Mouse (Mus musculus) spleen, postnatal 10 days (tissue): ENCODE results near the gene Unc45b.

Experiments used
- DNase-seq, 2 experiments: peaks; one replicate each; pipeline ENCODE4 v3.0.0; 2021 to 2022; ENCODE audit warnings: low spot score in 2 of 2

Gene Unc45b

DNA sequence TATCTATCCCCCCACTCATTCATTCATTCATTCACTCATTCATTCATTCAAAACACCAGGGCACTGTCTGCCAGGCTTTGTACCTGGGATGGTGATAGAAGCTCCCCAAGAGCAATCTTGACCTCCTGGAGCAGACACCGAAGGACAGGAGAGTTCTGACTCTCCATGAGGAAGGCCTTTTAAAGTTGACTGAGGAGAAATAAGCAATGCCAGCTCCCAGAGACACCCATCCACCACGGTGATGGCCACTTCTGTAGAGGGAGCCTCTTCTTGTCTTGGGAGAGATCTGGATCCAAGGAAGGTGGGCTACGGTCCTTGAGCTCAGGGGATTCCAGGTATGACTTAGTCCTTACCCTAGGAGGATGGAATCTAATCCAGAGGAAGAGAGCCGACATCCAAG, at the start of gene Unc45b:
Gene Unc45b, plus strand, starts transcription at position 301 of the 400 bp plus-strand sequence.
- DNase-seq: no peak

DNA sequence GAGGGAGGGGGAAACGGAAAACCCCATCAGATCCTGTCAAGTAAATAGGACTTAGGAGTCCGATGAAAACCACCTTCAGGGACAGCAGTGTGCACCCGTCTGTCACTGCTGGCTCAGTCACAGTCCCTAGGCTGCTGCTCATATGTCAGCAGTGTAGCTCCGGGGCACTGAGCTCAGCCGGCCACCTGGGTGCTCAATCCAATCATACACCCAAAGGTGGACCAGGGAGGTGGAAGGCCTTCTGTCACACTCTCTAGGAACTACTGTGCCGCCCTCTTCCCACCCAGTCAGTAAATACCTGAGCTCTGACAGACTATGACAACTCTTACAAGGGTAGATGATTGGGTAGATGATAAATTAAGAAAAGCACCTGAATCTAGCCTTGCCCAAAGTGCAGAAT, 49.6 kb upstream of the Unc45b start:
- DNase-seq: no peak

DNA sequence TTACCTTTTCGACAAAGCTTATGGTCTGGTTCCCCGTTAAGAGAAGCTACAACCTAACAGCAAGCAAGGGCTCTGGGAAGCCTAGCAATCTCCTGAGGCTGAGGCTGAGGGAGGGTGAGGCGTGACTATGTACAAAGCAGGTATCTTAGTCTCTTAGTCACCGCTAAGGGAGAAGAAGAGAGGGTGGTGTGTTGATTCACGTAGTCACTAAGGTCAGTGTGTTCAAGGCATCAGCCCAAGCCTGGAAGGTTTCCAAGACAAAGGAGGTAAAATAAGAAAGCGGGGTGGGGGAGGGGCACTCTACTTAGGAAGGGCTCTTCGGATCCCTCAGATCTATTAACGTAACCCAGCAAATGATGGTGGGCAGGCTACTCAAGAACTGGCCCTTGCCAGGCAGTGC, 48.8 kb upstream of the Unc45b start:
- DNase-seq: no peak

DNA sequence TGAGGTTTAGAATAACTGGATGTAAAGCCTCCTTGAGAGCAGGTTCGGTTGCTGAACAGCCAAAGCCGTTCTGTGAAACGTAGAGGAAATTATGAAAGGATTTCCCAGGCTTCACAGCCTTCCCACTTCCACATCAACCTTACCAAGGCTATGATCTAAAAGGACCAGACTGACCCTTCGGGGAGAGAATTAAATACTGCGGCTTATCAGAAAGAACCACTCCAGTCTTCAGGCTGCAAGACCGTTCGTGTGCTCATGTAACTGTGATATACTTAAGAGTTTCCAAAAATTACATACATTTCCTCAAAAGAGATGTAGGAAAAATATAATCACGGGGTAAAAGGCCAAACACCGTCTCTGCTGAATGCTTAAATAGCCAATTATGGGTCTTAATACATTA, 47.7 kb upstream of the Unc45b start:
- DNase-seq: no peak

DNA sequence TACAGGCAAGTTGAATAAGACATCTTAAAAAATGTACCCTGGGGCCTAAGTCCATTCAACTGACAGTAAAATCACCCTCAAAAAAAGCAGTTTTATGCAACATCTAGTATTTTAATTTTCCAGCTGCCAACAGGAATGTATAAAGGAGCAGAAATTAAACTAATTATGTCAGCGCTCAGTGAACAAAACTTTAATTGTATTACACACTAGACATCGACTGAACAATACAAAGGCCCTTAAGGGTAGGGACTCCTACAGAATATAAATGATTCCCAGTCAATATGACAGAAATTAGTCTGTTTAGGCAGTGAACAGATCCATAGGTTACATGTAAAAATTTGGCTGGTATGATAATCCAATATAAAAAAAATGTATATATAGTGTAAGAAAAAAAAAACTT, 47.3 kb upstream of the Unc45b start:
- DNase-seq: no peak

DNA sequence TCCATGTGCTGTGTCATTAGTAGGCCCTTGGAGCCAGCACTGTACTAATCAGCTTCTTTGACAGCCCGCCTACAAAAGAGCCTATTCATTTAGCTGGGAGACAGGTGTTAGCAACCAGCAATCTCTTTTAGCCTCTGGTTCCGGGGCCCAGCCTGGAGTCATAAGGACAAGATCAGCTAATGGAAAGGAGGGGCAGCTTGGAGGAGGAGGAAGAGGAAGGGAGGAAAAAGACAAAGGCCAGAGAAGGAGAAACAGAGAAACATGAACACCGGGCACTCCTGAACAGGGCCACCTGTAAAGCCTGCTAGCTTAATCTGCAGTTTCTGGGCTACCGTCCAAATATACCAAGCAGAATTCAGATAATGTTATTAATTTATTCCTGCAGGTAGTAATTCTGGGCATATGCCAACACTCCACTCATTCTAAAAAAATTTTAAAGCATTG, 46.8 kb upstream of the Unc45b start:
- no peak for DNase-seq

DNA sequence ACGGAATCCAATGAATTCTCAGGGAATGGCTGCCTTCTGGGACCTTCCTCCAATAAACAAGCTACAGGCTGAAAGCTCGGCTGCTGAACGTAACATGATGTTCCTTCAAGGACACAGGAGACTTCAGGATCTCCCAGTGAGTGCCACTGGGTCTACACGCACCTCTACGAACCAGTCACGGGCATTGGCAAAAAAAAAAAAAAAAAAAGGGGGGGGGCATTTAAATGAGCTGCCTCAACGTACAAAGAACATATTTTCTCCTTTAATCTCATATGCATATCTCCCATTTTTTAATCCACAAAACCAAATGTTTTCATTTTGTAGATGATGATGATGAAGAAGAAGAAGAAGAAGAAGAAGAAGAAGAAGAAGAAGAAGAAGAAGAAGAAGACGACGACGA, 44.4 kb upstream of the Unc45b start:
- no peak for DNase-seq

DNA sequence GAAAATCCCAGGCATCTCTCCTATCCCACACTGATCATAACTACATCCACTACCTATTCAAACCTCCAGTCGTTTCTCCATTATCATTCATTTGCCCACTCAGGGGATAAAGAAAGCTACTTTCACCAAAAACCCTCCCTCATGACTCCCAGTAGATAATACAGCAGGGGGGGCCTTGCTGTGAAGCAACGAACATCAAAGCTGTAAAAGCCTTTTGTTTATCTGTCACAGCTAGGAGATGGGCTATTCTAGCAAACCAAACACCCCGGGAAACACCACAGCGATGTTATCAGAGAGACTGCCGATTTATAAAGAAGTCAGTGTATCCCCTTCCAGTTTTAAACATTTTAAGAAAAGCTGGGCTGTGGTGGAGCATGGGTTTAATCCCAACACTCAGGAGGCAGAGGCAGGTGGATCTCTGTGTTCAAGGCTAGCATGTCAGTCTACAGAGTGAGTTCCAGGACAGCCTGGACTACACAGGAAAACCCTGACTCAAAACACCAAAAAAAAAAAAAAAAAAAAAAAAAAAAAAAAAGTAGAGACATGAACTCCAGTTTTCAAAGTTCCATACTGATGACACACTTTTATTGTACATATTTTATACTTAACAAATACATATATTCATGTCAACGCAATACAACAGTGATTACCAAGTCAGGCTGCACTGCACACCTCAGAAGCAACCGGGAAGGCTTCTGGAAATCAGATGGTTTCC, 43.3 kb upstream of the Unc45b start:
- DNase-seq: no peak

DNA sequence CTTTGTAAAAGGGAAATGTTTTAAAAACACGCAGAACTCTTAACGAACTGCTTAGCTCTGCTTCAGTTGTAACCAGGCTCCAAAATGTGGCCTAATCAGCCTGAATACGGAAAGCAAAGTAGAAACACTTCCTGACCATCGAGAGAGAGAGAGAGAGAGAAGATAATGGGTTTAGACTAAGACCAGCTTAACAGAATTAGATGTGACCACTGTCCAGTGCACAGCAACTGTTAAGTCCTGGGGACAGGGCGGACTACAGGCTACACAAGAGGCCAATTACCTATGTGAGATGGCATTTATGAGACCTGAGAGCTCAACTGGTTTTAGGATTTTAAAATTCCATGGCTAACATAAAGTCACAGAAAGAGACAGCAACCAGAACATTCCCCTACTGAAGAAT, 42.4 kb upstream of the Unc45b start:
- DNase-seq: no peak

DNA sequence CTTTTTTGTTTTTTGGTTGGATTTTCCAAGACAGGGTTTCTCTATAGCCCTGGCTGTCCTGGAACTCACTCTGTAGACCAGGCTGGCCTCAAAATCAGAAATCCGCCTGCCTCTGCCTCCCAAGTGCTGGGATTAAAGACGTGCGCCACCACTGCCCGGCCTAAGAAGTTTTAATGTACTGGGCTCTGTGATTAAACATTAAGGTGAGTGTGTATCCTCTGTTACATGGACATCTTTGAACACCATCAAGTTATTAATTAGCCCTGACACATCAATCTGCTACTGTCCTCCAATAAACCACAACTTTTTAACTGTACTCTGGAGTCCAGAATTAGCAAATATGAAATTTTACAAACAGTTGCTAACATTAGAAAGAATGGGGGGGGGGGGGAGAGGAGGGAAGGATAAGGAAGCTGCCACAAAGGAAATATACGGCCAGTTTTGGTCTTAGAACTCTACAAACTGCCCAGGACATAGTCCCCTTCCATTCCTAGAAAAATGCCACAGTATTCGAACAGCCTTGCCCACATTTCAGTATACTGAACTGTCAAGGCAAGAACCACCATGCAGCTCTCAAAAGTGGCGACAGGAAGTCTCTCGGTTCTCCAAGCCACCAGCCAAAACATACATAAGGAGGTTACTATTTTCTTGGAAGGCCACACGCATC, 40.7 kb upstream of the Unc45b start:
- DNase-seq: no peak

DNA sequence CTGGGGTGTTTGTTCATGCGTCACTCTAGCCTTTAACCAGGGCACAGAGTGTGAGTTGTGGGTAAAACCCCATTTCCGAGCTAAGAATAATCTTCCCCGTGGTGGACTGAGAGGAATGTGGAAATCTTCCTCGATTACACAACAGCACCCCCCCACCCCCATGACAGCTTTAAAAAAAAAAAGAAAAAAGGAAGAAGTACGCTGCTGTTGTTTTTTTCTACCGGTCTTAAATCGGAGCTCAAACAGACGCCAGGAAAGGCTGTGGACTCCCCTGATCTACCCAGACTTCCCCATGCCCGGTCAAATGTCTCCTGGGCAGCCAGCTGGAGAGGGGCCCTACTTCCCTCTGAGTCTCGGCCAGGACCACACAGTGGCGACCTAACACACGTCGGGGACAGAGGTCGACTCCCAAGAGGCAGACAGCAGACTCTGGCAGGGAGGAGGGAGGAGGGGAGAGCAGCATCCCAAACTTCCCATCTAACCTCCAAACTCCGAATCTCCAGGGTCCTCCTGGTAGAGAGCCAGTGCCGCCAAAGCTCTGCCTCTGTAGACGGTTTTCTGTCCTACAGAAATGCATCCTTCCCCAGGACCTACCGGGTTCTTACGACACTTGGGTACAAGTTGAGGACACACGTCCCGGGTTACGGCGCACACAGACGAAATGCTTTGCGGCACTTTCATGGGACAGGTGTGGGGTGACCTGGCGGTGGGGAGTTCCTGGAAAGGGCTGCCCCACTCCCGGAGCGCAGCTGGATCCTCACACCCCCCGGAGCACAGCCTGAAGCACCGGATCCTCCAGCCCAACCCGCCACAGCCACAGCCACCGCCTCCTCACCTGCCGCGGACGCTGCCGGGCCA, 39.9 kb upstream of the Unc45b start:
- peak; percentile 78 for DNase-seq

DNA sequence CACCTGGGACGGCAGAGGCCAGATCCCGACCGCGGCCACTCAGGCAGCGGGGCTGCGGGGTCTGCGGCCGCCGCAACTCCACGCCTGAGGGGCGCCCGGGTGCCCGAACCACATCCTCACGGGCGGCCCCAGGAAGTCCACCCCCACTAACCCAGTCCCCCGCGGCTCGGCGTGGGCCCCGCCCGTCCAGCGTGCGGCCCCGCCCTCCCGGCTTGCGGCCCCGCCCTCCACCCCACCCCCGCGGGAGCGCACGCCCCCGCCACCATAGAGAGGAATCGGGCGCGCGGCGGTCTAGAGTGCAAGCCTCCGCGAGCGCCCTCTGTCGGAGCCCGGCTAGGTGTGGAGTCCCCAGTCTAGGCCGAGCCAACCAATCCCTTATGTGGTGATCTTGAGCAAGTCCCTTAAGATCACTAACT, 39.3 kb upstream of the Unc45b start, which contains the start of gene Rffl:
Gene Rffl, minus strand, starts transcription at position 180 of the 416 bp plus-strand sequence.
- DNase-seq: peak; percentile 97 to 99

DNA sequence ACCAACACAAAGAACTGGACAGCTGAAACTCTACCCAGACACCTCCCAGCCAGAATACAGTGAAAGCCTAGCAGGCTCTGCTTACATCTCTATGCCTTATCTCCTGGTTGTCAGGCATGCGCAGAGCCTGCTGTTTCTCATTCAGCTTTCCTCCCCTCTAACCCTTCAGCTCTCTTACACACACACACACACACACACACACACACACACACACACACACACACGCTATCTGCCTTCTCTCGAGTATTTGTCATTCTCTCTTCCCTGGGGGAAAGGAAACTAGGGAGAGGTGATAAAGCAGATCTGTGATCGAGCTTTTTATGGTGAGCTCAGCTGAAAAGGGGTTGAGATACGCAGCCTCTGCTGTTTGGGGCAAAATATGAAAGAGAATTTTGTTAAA, 35.4 kb upstream of the Unc45b start:
- no peak for DNase-seq

DNA sequence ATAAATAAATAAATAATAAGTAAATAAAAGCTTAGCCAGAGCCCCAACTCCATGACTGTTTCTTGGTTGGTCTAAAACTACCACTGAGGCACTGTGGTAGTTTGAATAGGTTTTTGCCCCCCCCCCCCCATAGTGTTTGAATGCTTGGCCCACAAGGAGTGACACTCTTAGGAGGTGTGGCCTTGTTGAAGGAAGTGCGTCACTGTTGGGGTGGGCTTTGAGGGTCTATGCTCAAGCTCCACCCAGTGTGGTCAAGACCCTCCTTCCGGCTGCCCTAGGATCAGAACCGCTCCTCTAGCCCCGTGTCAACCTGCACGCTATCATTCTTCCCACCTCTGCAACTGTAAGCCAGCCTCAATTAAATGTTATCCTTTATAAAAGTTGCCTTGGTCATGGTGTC, 34.7 kb upstream of the Unc45b start:
- DNase-seq: no peak

DNA sequence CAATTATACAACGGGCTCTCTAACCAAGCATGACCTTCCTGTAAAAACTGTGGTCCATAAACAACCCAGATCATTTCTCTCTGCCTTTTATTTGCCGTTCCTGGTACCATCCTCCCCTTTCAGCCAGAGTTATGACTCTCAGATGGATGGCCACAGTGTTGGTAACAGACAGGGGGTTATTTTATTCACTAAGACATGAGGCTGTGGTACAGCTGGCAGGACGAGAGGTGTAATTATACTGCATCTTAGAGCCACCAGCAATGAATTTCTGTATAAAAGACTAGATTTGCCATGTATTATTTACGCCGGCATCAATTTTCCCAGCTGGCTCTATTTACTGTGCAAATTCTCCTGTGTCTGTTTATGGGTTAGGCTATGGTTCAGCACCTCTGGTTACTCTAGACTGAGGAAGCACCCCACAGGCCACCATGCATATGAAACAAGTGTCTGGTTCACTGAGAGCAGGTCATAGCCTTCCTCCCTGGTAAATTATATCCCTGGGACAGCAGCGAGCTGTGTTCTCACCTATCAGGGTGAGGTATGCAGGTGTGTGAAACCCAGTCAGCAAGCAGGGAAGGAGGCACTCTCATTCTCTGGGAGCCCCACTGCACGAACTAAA, 32.5 kb upstream of the Unc45b start:
- DNase-seq: no peak

DNA sequence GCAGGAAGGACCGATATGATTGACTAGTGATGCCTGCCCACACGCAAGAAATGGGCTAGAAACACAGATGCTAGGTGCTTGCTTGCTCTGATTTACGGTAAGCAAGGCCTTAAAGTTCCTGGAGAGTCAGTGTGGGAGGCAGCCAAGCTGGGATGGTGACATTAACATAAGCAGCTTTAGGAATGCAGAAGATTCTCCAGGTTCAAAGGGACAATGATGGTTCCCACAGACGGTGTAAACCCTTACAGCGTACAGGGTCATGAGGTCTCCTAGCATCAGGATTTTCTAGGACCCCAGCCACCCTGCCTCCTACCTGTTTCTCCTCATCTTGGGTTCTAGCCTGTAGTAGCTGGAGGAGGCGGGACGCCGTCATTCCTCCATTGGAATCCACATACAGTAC, 27.2 kb upstream of the Unc45b start:
- no peak for DNase-seq

DNA sequence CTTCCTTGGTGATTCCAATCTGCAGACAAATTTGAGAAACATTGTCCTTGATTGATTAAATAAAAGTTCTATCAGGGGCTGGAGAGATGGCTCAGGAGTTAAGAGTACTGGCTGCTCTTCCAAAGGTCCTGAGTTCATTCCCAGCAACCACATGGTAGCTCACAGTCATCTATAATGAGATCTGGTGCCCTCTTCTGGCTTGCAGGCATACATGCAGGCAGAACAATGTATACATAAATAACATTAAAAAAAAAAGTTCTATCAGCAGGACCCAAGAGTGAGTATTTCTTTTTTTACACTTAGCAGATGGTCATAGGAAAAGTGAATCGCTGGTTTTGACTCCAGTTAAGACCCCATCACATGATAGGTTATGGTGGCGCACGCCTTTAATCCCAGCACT, 23.8 kb upstream of the Unc45b start:
- no peak for DNase-seq

DNA sequence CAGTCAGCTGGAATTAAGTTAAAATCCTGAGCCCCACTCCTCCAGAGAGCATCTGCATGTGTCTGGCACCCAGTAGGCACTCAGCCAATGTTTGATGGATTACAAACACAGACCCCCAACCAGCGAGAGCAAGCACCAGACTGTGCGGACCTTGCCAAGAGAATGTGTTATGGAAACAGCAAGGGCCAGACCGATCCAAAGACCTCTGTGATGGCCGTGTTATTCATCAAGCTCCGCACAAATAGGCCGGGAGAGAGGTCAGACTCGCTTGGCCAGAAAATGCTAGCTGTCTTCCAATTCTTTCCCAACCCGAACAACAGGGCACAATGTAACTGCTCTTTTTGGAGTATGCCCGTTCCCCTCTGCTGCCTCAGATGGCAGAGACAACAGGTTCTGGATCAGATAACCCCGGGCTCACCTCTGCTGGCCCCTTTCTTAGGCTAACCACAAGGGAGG, 21.8 kb upstream of the Unc45b start:
- DNase-seq: no peak

DNA sequence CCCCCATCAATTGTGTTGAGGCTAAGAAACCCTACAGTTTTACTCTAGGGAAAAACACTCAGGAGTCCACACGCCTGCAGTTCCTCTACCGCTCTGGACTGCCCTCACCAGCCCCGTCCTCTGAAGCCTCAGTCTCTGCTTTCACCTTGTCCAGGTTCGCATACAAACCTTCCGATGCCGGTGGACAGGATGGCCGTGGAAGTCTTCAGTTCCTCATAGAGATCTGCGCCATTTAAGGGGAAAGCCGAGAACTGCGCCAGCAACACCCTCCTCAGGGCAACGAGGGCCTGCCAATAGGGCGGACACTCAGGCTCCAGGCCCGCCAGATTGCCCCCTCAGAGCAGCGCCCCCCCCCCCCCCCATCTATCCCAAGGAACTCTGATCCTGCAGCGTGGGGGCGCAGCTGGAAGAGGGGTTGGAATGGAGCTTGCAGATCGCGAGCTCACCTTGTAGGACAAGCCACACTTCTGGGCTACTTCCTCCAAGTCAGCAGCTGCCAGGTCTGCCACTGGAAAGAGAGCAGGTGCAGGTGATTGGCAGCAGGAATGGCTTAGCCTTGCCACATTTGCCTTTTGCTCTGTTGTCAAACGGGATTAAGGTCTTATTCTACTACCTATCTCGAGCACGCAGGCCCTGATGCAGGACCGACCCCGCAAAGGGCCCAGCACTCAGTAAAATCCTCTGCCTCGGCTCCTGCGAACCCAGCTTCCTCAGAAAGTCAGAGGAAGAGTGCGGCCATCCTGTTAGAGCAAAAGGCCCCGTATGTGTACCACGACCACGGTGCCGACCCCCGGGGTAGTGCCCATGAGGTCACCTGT, 20.6 kb upstream of the Unc45b start:
- peak; percentile 32 to 43 for DNase-seq

DNA sequence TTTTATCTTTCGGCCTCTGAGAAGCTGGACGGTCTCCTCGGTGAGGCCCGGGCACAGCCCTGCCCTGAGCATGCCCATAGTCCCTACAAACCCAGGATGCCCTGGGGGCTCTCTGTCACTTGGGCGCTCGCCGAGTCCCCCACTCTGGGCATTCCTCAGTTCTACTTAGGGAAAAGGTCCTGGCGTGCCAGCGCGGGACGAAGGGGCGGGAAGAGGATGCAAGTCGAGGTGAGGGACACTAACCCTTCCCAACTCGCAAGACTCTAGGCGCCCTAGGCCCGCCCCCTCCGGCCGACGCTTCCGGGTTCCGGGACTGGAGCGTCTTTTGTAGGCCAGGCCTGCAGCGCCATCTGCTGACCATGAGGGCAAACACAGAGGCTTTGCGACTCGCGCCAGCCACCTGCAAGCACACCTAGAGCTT, 20.0 kb upstream of the Unc45b start, which contains the start of gene Rad51d:
Gene Rad51d, minus strand, starts transcription at position 273 of the 421 bp plus-strand sequence.
- peak; percentile 94 to 96 for DNase-seq

DNA sequence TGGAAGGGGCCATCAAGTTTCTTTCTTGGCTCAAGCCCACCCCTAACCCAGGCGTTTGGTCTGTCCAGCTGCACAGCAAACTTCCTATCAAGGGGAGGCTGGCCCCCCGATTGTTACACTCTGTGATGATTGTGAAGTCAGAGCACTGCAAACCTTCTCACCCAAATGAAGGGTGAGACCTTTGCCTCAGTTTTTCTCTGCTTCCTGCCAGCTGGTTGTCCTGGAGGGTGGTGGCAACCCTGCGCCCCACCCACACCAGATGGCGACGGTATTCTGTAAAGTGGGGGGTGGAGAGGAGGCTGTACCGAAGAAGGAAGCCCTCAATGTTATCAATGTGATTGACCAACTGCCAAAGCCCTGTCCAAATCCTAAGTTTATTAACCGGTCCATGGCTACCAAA, 18.4 kb upstream of the Unc45b start, which contains the start of gene Fndc8:
Gene Fndc8, plus strand, starts transcription at position 189 of the 400 bp plus-strand sequence.
- no peak for DNase-seq
